Mouse (Mus musculus) kidney, adult 2 months (tissue): ENCODE data around the gene Alg5.

Source experiments
- CTCF ChIP-seq: fragments of 200-500 bp; conservative IDR thresholded peaks from 2 replicates; pipeline ENCODE4 v1.5.1; 2011; ENCODE audit warnings: low read depth, mild to moderate bottlenecking, control low read depth, low read length, moderate library complexity, mixed read lengths; ENCODE audit not compliant: insufficient read depth, insufficient read length
- POLR2A ChIP-seq: fragments of 200-500 bp; IDR thresholded peaks from one replicate; pipeline ENCODE4 v1.6.1; 2011; ENCODE audit warnings: low read depth, low read length, control low read depth

DNA sequence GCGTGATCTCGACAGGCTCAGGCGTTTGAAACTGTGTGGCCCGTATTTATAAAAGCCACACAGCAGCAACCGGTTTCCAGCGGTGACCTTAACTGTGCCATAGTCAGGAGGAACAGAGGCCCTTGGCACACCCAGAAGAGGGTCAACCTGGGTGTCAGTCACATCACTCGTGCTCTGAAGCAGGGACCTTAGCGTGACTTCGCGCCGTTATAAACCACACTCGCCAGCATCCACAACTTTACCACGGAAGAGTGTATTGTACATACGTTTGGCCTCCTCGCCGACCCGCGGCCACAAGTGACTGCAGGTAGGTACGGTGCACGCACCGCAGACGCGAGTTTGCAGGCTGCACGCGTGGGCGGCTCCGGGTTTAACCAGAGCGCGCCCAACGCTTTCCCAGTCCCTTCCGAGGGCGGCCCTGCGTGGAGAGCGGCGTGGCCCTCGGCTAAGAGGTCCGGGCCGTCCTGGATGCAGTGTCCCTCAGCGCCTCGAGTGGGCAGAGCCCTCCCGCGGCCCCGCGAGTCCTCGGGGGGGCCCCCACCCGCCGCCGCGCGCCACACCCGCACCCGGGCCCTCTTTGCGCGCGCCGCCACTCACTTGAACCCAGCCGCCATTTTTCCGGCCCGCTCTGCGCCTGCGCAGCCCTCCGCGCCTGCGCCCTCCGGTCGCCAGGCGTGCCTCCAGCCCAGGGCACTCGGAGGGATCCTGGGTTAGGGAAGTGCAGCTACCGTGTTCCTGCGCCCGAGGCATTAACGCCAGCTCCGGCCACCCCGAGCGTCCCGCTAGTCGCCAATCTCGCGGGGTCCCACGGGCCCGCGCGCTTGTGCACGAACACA lies 710 bp upstream of the Alg5 start:
- TF ChIP-seq POLR2A, result peak; percentile 72
- TF ChIP-seq CTCF, result no peak
